Mouse (Mus musculus) right cerebral cortex, adult 2 months (tissue): ENCODE data around the gene Tbc1d23.
A peak's percentile ranks its signal among the peaks of the same experiment; 100 is the strongest.
"Not testable (repeated sequence)": the region's sequence is repeated elsewhere in the genome, so short reads cannot be mapped to it uniquely, and the experiment has no call there.

ENCODE experiments used
- DNase-seq, 2 experiments: peaks; one replicate each; pipeline ENCODE4 v3.0.0; 2021 to 2022; ENCODE audit warnings: low spot score in 2 of 2

Gene Tbc1d23

DNA sequence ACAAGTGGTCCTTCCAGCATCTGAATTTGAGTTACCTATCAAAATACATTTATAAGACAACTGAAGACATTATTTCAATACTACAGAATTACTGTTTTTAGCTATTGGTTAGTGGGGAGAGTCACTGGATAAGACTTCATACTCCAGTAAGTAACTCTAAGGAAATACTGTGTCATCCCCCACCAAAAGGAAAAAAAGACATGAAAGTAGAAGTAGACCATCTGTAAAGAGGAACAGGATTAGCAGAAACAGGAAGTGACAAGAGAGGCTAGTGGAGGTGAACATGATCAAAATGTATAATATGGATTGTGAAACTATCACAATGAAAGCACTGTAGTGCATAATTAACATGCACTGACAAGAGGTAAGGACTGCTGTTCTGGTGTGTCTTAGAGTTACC lies 15.3 kb downstream of the Tbc1d23 start:
- DNase-seq, result no peak

DNA sequence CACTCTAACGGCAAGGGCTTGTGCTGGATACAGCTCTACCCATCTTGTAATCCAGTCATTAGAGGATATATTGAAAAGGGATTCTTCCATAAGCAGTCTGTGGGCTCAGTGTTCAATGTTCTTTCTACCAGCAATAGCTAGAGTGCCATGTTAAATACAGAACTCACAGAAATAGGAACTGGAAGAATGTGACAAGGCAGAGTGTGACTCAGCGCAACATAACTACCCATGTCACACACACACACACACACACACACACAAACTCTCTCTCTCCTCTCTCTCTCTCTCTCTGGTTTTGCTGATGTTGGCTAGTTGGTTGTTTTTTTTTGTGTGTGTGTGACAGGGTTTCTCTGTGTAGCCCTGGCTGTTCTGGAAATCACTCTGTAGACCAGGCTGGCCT lies 20.3 kb downstream of the Tbc1d23 start:
- no peak for DNase-seq

DNA sequence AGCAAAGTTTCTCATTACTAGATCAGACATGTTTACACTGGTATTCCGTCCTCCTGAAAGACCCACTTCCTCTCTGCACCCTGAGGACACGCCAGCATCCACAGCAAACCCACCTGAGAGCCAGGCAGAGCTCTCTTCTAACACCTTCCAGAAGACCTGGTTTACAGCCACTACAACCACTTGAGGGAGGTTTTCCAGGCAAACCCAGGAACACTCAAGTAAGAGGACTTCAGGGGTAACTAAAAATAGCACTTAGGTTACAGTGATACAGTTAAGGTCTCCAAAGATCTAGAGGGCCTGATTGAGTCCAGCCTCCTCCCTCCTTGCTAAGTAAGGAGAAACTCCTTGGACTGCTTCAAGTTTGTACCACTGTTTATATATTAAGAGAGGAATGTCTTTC lies 23.0 kb downstream of the Tbc1d23 start:
- DNase-seq, result no peak

DNA sequence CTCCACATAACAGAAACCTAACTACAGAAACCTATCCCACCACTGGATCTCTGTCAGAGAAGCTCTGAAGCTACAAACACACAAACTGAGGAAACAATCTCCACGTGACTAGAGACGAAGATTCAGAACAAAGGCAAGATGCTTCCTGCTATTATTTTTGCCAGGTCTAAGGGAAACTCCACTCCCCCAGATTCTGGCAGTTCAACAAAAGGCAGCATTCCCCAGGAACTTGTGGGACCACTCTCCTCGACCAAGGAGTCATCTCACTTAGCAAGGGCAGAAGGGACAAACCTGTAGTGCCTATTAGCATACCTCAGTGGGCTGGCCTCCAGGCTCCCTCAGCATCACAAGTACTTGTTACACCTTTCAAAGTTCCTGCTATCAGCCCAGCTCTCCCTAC lies 34.0 kb downstream of the Tbc1d23 start:
- no peak for DNase-seq

DNA sequence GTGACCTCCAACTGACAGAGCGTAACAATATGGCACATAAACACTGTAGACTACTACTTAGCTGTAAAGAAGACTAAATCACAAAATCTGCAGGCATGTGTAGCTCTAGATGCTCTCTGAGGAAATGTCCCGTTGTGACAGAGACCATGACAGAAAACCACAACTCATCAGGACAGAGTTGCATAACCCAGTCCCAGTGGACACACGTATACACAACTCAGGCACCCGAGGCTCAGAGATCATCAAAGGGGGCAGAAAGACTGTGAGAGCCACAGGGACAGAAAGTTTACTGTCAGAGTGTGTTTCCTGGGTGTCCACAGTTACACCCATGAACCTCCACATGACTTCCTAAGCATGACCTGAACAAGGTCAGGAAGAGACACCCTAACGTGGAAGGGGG lies 34.7 kb downstream of the Tbc1d23 start:
- no peak for DNase-seq

DNA sequence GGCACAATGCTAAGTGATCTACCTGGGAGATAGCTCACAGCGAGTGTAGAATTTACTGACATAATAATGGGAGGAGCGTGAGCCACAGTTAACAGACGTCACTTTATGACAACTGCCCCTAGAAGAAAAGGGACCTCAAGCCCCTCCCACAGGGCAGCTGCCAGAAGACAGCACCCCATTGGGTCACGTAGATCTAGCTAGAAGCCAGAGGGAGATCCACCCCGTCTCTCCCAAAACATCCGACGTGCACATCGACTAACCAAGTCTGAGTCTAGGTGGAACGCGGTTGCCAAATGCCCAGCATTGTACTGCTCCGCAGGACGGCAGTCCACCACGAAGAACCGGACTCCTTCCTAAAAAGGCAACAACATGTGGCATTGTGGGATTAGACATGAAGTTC lies 40.1 kb downstream of the Tbc1d23 start:
- DNase-seq, result no peak

DNA sequence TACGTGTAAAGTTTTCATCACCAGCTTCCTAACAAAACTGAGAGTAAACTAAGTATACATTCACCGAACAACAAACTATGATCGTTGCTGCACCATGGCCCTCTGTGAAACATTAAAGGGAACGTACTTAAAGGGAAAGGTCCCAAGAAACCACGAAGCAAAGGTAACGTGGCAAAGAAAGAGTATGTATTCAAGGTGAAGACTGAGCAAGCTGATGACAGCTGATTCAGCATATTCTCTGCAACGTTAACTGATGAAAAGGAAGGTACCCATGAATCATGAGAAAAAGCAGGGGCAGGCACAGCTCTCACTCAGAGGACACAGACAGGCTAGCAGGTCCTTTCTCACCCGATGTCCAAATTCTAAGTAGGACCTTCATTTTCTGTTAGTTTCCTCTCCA lies 40.9 kb downstream of the Tbc1d23 start:
- no peak for DNase-seq

DNA sequence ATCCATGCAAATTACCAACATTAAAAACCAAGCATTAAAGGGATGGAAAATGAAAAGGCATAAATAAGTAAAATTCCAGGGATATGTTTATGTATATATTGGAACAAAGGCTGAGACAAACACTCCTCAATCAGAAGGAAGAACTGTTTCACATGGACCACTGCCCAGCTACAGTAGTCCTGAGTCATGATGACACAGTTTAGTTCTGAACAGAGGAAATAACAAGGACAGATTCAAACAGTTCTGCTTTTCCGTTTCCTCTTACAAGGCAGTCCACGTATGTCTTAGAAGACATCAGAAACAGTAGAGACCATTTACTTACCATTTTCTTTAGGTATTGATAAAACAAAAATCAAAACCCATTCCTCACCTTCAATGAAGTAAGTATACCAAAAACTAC lies 41.8 kb downstream of the Tbc1d23 start:
- no peak for DNase-seq

DNA sequence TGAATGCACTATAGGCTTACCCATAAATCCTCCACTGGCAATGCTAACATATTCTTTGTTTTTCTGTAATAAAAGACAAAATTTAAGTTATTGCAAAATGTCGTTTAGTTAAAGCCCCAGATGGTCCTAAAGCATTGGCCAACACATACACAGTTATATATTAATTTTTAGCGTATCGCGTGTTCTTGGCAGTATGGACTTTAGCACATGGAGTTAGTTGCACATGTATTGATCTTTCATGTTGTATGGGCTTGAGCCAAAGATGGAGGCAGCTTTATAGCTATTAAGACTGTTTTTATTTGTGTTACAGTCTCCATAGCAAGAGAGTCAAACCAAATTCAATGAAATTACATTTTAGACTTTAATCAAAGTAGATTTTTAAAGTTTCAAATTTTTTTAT lies 44.7 kb downstream of the Tbc1d23 start:
- DNase-seq, result no peak

DNA sequence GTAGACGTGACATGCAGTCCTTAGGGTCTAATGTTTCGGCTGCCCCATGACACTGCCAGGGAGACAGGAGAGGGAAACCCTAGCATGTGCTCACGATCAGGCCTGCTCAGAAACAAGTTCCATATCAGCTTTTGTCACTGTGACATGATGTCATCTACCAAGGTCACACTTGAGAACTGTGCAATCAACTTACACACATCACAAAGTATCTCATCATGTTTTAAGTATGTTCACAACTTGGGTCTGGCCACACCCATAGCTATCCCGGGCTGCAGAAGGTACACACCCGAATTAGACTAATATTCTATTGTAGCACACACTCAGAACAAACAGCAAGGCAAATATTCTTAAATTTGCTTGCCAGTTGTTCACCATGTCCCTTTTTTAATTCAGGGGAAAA lies 49.3 kb downstream of the Tbc1d23 start:
- DNase-seq, result no peak

DNA sequence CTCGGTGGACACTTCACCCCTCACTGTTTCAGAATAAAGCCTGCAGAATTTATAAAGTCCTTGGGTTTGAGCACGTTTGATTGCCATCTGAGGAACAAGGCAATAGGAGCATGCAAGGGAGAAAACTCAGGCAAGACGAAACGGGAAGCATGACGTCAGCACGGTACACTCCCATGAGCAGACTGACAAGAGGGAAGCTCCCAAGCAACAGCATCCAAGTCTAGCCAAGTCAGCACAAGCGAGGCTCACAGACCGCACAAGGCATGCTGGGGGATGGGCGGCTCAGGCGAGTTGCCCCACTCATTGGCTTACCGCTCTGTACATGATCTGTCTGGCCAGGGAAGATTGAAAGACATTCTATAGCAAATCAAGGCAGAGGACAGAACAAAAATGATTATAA lies 50.1 kb downstream of the Tbc1d23 start:
- DNase-seq, result peak in 1 of 2 experiments; percentile 29

DNA sequence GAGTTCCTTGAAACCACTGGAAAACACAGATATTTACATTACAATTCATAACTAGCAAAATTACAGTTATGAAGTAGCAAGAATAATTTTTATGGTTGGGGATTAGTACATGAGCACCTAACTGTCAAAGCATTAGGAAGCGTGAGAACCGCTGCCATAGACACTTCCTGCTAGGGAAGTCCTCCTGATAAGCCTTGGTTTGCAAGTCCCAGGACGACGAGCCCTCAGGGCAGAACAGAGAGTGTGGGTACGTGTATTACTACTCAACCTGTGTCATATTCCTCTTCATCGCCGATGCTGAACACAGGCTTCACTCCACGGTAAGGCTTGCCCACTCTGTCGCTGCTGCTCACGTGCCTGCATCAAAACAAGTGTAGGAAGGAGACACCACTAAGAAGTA lies 53.6 kb downstream of the Tbc1d23 start:
- no peak for DNase-seq

DNA sequence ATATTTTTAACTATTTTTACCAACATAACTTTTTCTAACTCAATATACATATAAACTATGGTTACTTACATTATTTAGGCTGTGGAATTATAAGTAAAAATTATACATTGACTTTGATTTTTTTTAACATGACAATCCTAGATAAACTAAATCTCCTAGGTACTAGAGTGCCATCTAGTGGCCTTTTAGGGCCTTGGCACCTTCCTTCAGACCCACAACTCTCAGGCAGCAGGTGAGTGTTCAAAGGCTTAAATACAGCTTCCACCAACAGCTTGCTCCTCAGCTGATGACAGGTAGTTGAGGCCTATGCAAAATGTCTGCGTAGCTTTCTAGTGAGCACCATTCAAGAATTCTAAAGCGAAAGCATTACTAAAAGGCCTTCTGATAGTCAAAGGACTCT lies 54.0 kb downstream of the Tbc1d23 start:
- peak; percentile 42 to 46 for DNase-seq

DNA sequence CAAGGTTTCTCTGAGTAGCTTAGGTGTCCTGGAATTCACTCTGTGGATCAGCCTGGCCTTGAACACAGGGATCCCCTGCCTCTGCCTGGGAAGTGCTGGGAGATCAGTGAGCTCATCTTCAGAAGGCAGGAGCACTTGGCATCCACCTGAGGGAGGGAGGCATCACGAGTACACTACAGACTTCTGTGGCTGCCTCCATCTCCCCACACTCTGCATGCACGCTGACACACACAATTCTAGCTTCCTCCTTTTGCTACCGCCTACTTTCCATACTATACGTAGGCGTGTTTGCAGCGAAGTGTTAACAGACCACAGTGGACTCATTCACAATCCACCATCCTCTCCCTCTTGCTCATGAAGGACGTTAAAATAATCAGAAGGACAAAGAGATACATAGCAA lies 55.0 kb downstream of the Tbc1d23 start:
- peak; percentile 72 to 74 for DNase-seq

DNA sequence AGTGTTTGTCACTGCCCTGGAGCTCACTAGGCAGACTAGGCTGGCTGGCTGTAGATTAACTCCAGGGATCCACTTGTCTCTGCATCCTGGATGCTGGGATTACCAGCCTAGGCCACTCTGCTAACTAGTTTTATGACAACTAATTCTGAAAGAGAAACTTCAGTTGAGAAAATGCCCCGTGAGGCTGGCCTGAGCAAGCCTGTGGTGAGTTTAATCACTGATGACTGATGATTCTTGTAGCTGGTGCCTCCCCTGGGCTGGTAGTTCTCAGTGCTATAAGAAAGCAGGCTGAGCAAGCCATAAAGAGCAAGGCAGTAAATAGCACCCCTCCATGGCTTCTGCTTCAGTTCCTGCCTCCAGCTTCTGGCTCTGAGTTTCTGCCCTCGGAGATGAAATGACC lies 55.6 kb downstream of the Tbc1d23 start:
- DNase-seq, result no peak

DNA sequence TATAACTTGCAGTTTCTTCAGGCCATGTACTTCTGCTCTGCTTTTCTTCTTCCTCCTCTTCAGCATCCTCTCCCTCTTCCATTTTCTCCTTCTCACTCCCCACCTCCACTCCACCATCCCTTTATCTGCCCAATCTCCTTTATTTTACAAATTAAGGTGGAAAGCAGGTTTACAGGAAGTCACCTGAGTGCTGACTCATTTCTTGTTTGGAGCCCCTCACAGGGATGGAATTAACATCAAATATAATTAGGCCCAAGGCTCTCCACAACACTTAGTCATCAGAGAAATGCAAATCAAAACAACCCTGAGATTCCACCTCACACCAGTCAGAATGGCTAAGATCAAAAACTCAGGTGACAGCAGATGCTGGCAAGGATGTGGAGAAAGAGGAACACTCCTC lies 56.8 kb downstream of the Tbc1d23 start:
- DNase-seq, result not testable (repeated sequence)

DNA sequence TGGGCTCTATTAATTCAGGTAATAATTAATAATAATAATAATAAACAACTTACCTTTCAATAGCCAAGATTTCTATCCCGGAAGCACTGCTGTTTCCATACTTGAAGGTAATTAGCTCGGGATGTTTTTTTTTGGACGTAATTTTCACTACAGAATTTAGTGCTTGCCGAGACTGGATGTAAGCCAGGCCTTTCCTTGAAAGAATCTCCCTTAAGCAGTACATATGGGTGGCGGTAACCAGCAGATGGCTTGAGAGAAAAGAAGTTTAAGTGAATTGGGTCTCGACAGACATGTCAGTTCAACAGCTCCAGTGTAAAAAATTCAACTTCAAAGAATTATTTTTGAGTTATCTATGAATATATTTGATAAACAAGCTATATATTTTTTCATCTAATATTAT lies 59.7 kb downstream of the Tbc1d23 start:
- peak in 1 of 2 experiments; percentile 38 for DNase-seq

DNA sequence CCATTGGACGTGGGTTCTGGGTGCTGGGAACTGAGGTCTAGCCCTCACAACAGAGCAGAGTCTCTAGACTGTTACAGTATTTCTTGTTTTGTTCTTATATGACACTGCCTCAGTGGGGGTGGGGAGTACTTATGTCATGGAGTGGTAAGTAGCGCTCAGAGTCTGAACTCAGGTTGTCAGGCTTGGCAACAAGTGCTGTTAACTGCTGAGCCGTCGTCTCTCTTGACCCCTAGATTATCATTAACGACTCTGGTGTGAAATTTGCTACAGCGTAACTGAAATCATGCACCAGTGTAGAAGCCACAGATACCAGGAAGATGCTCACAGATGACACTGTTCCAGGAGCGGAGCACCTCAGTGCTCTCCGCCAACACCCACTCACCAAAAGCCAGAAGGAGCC lies 60.1 kb downstream of the Tbc1d23 start:
- DNase-seq, result no peak

DNA sequence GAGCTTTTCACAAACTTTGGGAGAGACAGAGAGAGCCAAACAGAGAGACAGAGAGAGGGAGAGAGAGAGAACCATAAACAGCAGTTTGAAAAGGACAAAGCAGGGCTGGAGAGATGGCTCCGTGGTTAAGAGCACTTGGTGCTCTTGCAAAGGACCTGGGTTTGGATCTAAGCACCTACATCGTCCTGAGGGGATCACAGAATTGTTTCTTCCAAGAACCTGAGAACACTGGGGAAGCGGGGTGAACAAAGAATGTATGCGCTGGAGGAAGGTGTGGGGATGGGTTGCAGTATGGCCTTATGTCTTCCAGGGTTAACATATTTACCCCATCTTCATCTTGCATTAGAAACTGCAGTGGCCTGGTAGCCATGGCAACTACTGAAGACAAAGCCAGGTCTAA lies 63.1 kb downstream of the Tbc1d23 start:
- no peak for DNase-seq

DNA sequence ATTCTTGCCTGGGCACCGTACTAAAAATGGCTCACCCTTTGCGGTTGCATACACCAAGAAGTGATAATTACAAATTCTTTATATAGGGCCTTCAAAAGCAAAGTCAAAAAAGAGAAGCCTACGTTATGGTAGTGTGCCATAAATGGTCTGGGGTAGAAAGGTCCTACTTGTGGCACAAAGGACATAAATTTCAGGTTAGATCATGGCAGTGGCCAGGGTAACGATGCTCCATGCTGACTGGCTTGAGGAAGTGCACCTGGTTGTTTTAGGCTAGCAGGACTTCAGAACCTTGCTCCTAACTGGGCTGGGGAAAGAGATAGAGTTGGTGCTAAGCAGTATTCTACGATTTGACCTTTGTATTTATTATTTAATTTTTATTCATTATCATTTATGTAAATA lies 63.8 kb downstream of the Tbc1d23 start:
- DNase-seq, result no peak

DNA sequence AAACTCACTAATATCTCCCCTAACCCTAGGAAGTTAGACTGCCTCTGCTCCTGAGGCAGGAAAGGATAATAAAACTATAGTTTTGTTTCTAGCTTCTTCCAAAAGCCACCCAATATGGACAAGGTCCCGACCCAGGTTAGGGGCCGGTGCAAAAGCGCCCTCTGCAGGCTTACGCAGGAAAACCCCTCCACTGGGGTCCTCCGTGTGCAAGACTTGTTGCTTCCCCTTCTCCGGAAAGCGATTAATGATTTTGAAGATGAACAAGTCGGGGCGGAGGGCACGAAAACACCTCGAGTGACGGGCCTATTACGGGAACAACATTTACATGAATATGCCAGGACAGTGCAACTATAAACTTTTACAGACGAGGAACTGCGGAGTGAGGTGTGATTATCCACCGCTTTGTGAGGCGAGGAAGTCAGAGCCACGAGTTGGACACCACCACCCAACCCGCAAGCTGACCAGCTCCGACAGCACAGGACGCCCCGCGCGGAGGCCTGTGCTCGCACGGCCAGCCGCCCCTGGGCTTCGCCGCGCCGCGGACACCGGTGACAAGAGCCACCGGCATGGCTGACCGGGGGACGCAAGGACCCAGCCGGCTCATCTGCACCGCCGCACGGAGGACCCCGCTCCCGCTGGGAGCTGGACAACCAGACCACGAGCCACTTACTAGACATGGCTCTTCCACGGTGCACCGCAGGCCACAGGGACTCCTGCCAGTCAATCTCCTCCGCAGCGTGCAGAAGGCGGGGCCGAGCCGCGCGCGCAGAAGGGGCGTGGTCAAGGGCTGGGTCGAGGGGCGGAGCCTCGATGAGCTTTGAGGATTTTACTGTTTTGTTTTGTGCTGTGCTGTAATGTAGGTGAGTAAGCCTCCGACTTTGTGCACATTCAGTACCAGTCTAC lies 64.4 kb downstream of the Tbc1d23 start, which contains the start of gene Nit2:
TSS of gene Nit2 (minus strand) at position 731 of the 903 bp plus-strand sequence.
- peak; percentile 91 to 92 for DNase-seq

DNA sequence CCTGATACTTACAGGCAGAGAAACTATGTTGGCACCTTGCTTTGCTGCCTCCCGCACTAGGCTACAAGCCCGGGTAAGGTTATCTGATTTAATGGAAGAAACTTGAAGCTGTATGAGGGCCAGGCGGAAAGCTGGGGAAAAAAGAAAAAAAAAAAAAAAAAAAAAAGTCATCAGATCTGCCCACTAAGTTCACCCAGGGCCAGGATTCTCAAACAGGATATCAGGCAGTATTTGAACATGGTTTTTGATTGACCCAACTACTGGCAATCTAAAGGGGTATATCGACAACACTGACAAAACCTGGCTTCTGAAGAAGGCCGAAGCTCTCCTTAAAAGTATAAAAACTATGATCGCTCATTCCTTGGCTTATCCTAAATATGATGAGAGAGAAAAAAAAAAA lies 65.2 kb downstream of the Tbc1d23 start:
- DNase-seq, result no peak

DNA sequence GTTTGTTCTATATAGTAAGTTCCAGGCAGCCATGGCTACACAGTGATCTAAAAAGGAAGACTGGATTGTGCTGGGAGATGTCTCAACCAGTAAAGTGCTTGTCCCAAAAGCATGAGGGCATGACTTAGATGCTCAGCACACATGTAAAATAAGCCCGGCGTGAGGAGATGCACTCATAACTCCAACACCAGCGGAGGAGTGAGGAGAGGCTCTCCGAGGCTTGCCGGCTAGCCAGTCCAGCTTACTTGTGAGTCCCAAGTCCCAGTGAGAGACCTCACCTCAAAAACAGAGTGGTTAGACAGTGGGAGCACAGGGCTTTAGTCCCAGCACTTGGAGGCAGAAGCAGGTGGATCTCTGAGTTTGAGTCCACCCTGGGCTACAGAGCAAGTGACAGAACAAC lies 66.1 kb downstream of the Tbc1d23 start:
- DNase-seq, result no peak

DNA sequence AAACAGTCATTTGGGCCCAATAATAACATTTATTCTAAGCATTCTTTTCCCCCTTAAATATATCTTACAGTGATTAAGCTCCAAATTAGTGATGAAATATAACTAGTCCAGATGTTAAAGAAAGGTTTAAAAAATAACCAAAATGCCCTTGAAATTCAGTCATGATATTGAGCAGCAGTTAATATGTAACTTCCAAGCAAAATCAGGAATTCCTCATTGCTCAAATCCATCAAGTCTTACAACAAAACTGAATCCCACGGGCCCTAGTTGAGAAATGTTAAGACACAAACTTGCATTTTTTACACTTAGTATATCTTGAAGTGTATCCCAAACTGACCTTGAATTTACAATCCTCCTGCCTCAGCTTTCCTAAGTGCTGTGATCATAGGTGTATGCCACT lies 67.6 kb downstream of the Tbc1d23 start:
- DNase-seq, result no peak
